Mouse (Mus musculus) midbrain, embryonic 16.5 days (tissue): ENCODE results near the gene Mxra7. TPM values are rescaled to one million over a fixed set of nuclear protein-coding genes. Genes with fewer than 3 reads are reported as not detected.

Source experiments
- ATAC-seq: fragments of 200-750 bp; cut with Nextera tagmentation; 2 replicates; pipeline ENCODE4 v1.8.0; 2017; ENCODE audit warnings: moderate TSS enrichment
- H3K27ac ChIP-seq: fragments of 300-500 bp; sonication (generic); 2 replicates; pipeline ENCODE4 v1.5.1; 2014; ENCODE audit warnings: mild to moderate bottlenecking, low read length, mixed read lengths
- H3K27me3 ChIP-seq: fragments of 300-500 bp; sonication (generic); 2 replicates; pipeline ENCODE4 v1.6.1; 2014; ENCODE audit warnings: low read depth, low read length, mixed read lengths; ENCODE audit not compliant: control insufficient read depth, insufficient read depth
- H3K36me3 ChIP-seq: fragments of 300-500 bp; sonication (generic); 2 replicates; pipeline ENCODE4 v1.6.1; 2014; ENCODE audit warnings: mild to moderate bottlenecking, low read length, moderate library complexity, mixed read lengths; ENCODE audit not compliant: control insufficient read depth, insufficient read depth
- H3K4me1 ChIP-seq: fragments of 300-500 bp; sonication (generic); 2 replicates; pipeline ENCODE4 v1.6.1; 2014; ENCODE audit warnings: mild to moderate bottlenecking, low read length, mixed read lengths; ENCODE audit not compliant: control insufficient read depth, insufficient read depth
- H3K4me2 ChIP-seq: fragments of 300-500 bp; sonication (generic); 2 replicates; pipeline ENCODE4 v1.6.1; 2014; ENCODE audit warnings: mild to moderate bottlenecking, low read length, mixed read lengths
- H3K4me3 ChIP-seq: fragments of 300-500 bp; sonication (generic); 2 replicates; pipeline ENCODE4 v1.5.1; 2014; ENCODE audit warnings: low read depth, mild to moderate bottlenecking, low read length, moderate library complexity, mixed read lengths
- H3K9ac ChIP-seq: fragments of 300-500 bp; sonication (generic); 2 replicates; pipeline ENCODE4 v1.6.1; 2014; ENCODE audit warnings: low read depth, low read length, mixed read lengths
- H3K9me3 ChIP-seq: fragments of 300-500 bp; sonication (generic); replicated peaks from 2 replicates; pipeline ENCODE4 v1.6.1; 2014; ENCODE audit warnings: mild to moderate bottlenecking, low read length, mixed read lengths; ENCODE audit not compliant: control insufficient read depth, poor library complexity, severe bottlenecking
- WGBS: fragments of 180-500 bp; shearing (Covaris S2); extraction: QIAGEN DNeasy Blood & Tissue Kit; methylation state at CpG from one replicate; pipeline ENCODE4 v1.1.7; 2014; 5-methylcytosine and 5-hydroxymethylcytosine counted together
- polyA plus RNA-seq: library from polyadenylated mRNA; unstranded; fragments of >200 nt; fragmentation: Nextera tagmentation; extraction: Ambion mirVana; gene quantifications from 2 replicates; pipeline ENCODE4 v1.2.1, GENCODE M21; 2015

The Mxra7 gene
- polyA plus RNA-seq, 1 experiment from 2014 or later, result 21.8 TPM

DNA sequence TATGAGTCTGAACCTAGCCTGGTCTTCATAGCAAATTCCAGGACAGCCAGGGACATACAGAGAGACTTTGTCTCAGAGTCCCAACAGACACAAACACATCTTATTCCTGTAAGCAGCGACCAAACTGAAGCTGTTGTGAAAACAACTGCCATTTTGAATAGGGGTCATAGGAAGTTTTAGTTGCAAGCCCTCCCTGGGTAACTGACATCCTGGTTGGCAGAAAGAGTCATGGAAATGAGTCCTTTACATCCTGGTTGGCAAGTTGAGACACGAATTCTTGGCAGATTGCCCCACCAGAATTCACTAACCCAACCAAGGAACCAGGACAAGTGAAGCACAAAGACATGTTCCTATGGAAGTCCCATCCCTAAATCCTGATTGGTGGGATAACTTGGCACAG is 54.6 kb downstream of the Mxra7 start:
- Histone ChIP-seq H3K36me3 (no peaks in the 10 kb centered on the region), H3K9ac (no peak overlapping the region), H3K4me1 (no peaks in the 10 kb centered on the region), H3K27ac (no peak overlapping the region), H3K4me3 (no peak overlapping the region), H3K27me3 (no peaks in the 10 kb centered on the region), H3K4me2 (no peak overlapping the region), H3K9me3 (no peaks in the 10 kb centered on the region)
- 66% methylated on average over 2 of the region's 2 CpGs for WGBS
- ATAC-seq, result no peak

DNA sequence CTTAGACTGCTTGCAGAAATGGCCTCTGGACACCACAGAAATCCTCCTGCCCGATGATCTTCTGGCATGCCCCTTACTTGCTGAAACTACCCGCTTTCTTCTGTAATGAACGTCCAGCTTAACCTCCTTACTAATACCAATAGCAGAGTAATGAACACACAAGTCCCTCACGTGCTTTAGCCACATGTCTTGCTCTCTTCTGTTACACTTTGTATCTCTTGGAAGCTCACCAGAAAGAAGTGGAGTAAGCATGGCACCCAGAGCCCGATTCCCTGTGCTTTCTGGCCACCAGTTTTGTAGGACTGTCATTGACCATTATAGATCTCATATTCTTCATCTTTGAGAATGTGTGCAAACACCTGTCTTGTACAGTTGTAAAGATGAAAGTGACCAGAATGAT is 58.0 kb downstream of the Mxra7 start:
- Histone ChIP-seq H3K36me3 (no peaks in the 10 kb centered on the region), H3K4me3 (no peak overlapping the region), H3K9ac (no peak overlapping the region), H3K4me1 (no peaks in the 10 kb centered on the region), H3K9me3 (no peaks in the 10 kb centered on the region), H3K4me2 (no peak overlapping the region), H3K27me3 (no peaks in the 10 kb centered on the region), H3K27ac (no peak overlapping the region)
- no peak for ATAC-seq
- 92% methylated on average over 5 of the region's 5 CpGs for WGBS

DNA sequence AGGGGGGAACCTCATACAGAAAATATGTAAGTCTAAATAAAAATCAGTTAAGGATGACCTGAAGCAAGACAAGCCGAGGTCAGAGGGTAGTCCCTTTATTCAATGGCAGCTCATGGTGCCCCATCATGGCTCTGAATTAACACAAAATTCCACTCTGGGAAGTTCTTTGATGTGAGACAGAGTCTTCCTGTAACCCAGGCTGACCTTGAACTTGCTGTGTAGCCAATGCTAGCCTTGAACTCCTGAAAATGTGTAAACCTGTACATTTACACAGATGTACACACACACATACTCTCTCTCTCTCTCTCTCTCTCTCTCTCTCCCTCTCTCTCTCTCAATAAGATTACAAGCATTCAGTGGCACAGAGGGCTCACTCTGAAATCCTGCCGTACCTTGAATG is 62.9 kb downstream of the Mxra7 start:
- Histone ChIP-seq H3K27ac (no peak overlapping the region), H3K4me3 (no peak overlapping the region), H3K4me2 (no peak overlapping the region), H3K9ac (no peak overlapping the region), H3K27me3 (no peaks in the 10 kb centered on the region), H3K4me1 (no peaks in the 10 kb centered on the region), H3K36me3 (no peaks in the 10 kb centered on the region), H3K9me3 (no peaks in the 10 kb centered on the region)
- ATAC-seq, result no peak
- WGBS, result 84% methylated on average over 2 of the region's 2 CpGs

DNA sequence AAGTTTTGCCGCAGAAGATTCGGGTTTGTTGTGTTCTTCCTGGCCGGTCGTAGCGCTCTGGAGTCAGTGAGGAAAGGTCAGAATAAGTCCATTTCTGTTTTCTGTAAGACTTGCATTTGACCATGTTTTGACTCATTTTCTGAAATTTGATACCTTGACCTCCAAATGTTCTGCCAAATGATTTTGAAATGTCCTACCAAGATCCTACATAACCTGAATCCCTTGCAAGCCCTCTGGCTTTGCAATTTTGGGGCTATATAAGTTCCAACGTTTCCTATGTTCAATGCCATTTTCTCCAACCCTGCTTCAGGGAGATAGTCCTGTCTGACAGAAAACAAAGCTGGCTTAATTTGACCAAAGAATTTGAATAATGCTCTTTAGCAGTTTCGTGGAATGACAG is 63.5 kb downstream of the Mxra7 start:
- Histone ChIP-seq H3K9me3 (no peaks in the 10 kb centered on the region), H3K27ac (no peak overlapping the region), H3K4me3 (no peak overlapping the region), H3K36me3 (no peaks in the 10 kb centered on the region), H3K27me3 (no peaks in the 10 kb centered on the region), H3K4me1 (no peaks in the 10 kb centered on the region), H3K9ac (no peak overlapping the region), H3K4me2 (no peak overlapping the region)
- WGBS, result 96% methylated on average over 7 of the region's 7 CpGs
- no peak for ATAC-seq

DNA sequence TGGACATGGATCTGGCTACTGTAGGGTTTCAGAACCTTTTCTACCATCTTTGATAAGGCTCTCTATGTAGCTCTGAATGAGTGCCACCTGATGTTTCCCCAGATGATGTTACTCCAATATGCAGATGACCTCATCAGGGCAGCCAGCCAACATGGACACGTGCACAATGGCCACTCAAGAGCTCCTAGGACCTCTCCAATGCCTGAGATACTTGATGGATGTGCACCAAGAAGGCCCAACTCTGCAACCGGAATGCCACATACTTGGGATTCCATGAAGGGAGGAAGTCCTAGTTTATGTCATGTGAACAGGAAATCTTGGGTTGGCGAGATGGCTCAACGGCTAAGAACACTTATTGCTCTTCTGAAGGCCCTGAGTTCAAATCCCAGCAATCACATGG is 72.7 kb downstream of the Mxra7 start:
- Histone ChIP-seq H3K9ac (no peak overlapping the region), H3K4me1 (no peaks in the 10 kb centered on the region), H3K36me3 (no peaks in the 10 kb centered on the region), H3K4me2 (no peak overlapping the region), H3K9me3 (no peaks in the 10 kb centered on the region), H3K27ac (no peak overlapping the region), H3K4me3 (no peak overlapping the region), H3K27me3 (no peaks in the 10 kb centered on the region)
- WGBS, result 90% methylated on average over 4 of the region's 4 CpGs
- ATAC-seq, result no peak

DNA sequence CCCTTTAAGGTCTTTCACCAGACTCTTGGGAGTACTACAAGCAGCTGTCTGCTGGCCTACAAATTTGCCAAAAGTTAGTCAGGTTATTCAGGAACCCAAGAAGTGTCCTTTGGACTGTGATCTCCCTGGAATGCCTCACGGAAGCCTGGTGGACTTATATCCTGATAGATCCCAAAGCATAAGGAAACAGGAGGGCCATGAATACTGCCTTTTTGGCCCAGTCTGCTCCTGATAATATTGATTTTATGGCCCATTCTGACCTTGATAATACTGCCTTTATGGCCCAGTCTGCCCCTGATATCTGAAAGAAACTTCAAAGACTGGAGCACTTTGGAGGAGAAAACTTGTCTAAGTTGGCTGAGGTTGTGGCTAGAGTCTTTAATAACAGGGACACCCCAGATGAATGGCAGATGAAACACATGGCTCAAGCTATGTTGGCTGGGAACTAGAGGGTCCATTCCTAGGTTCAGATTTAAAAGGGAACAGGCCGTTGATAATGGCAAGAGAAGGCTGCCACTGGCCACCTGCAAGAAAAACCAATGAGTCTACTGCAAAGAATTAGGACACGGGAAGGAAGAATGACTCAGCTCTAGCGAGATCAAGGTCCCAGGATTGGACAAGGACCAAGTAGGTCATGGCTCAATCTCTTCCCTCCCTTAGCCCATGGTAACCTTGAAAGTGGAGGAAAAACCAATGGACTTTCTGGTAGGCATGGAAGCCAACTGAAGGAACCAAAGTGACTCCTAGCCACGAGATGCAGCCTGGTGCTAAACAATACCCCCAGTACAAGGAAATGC is 74.0 kb downstream of the Mxra7 start:
- Histone ChIP-seq H3K27ac (no peak overlapping the region), H3K4me2 (no peak overlapping the region), H3K4me1 (no peaks in the 10 kb centered on the region), H3K4me3 (no peak overlapping the region), H3K27me3 (no peaks in the 10 kb centered on the region), H3K9ac (no peak overlapping the region), H3K9me3 (no peaks in the 10 kb centered on the region), H3K36me3 (no peaks in the 10 kb centered on the region)
- WGBS, result 91% methylated on average over 5 of the region's 5 CpGs
- no peak for ATAC-seq

Other genes starting within 250 kb of the Mxra7 start
- 15.5 and 17.0 TPM in 2 replicates for gene Ube2o, start 246.6 kb downstream of the Mxra7 start, polyA plus RNA-seq
- 0.20 and 0.36 TPM in 2 replicates for gene Aanat, start 241.6 kb downstream of the Mxra7 start, polyA plus RNA-seq
- gene Rhbdf2, start 201.0 kb downstream of the Mxra7 start, polyA plus RNA-seq, result 0.93 and 1.2 TPM in 2 replicates
- gene Prcd, start 174.5 kb downstream of the Mxra7 start, polyA plus RNA-seq, result 3.7 and 4.4 TPM in 2 replicates
- gene Cygb, start 173.7 kb downstream of the Mxra7 start, polyA plus RNA-seq, result 26.4 and 29.3 TPM in 2 replicates
- 0.09 TPM in 1 of 2 replicates, not detected in the other for gene St6galnac1, start 52.5 kb downstream of the Mxra7 start, polyA plus RNA-seq
- 65.2 and 67.4 TPM in 2 replicates for gene Mettl23, start 15.2 kb upstream of the Mxra7 start, polyA plus RNA-seq
- 66.3 and 73.0 TPM in 2 replicates for gene Jmjd6, start 15.4 kb upstream of the Mxra7 start, polyA plus RNA-seq
- gene Mfsd11, start 24.4 kb upstream of the Mxra7 start, polyA plus RNA-seq, result 56.1 and 56.2 TPM in 2 replicates
- 549 and 567 TPM in 2 replicates for gene Srsf2, start 25.0 kb upstream of the Mxra7 start, polyA plus RNA-seq
- 22.2 and 26.1 TPM in 2 replicates for gene Mgat5b, start 90.8 kb upstream of the Mxra7 start, polyA plus RNA-seq